Mouse (Mus musculus) right cerebral cortex, postnatal 25 days (tissue): ENCODE measurements around the gene Tns1.

Source experiments
- DNase-seq: peaks from one replicate; pipeline ENCODE4 v3.0.0; 2022

The Tns1 gene

GRCm38 (mm10) chr1:74121821-74122576 is 2.2 kb downstream of the Tns1 start:
- DNase-seq, result peak; percentile 40

GRCm38 (mm10) chr1:74121138-74121537 is 3.1 kb downstream of the Tns1 start:
- DNase-seq, result no peak

GRCm38 (mm10) chr1:74119115-74119514 is 5.1 kb downstream of the Tns1 start:
- no peak for DNase-seq

- DNase-seq, result no peak
Measured at GRCm38 (mm10) chr1:74117876-74118275, 6.4 kb downstream of the Tns1 start.

GRCm38 (mm10) chr1:74113071-74113470 is 11.2 kb downstream of the Tns1 start:
- no peak for DNase-seq

GRCm38 (mm10) chr1:74111696-74112030 is 12.6 kb downstream of the Tns1 start:
- DNase-seq, result no peak

GRCm38 (mm10) chr1:74110932-74111695 is 13.1 kb downstream of the Tns1 start:
- DNase-seq, result no peak

- no peak for DNase-seq
Measured at GRCm38 (mm10) chr1:74109670-74110069, 14.6 kb downstream of the Tns1 start.

- no peak for DNase-seq
Measured at GRCm38 (mm10) chr1:74107931-74108618, 16.2 kb downstream of the Tns1 start.

GRCm38 (mm10) chr1:74106214-74106613 is 18.0 kb downstream of the Tns1 start:
- no peak for DNase-seq

- no peak for DNase-seq
Measured at GRCm38 (mm10) chr1:74105660-74106059, 18.6 kb downstream of the Tns1 start.

- DNase-seq, result no peak
Measured at GRCm38 (mm10) chr1:74103654-74104353, 20.4 kb downstream of the Tns1 start.

- DNase-seq, result no peak
Measured at GRCm38 (mm10) chr1:74099001-74099435, 25.2 kb downstream of the Tns1 start.

- peak; percentile 48 for DNase-seq
Measured at GRCm38 (mm10) chr1:74098004-74099000, 25.9 kb downstream of the Tns1 start.

GRCm38 (mm10) chr1:74095728-74096127 is 28.5 kb downstream of the Tns1 start:
- no peak for DNase-seq

GRCm38 (mm10) chr1:74095296-74095695 is 29.0 kb downstream of the Tns1 start:
- DNase-seq, result no peak

- DNase-seq, result no peak
Measured at GRCm38 (mm10) chr1:74094497-74095270, 29.6 kb downstream of the Tns1 start.

- no peak for DNase-seq
Measured at GRCm38 (mm10) chr1:74093447-74093846, 30.8 kb downstream of the Tns1 start.

GRCm38 (mm10) chr1:74092242-74092641 is 32.0 kb downstream of the Tns1 start:
- DNase-seq, result no peak

GRCm38 (mm10) chr1:74091611-74092224 is 32.5 kb downstream of the Tns1 start:
- no peak for DNase-seq
